Mouse (Mus musculus) myocyte (in vitro differentiated cells): ENCODE measurements around the gene Mamld1. TPM values are rescaled to one million over a fixed set of nuclear protein-coding genes. Genes with fewer than 3 reads are reported as not detected.
"Not testable (repeated sequence)": the region's sequence is repeated elsewhere in the genome, so short reads cannot be mapped to it uniquely, and the experiment has no call there.

Source experiments
- H3K27me3 ChIP-seq: one replicate; pipeline ENCODE4 v1.6.1; 2011; ENCODE audit not compliant: control insufficient read depth, insufficient read depth, insufficient read length
- H3K36me3 ChIP-seq: one replicate; pipeline ENCODE4 v1.6.1; 2011; ENCODE audit not compliant: control insufficient read depth, insufficient read depth
- H3K4me2 ChIP-seq: one replicate; pipeline ENCODE4 v1.6.1; 2011; ENCODE audit warnings: low read depth, control low read depth
- H3K4me3 ChIP-seq: one replicate; pipeline ENCODE4 v1.5.1; 2011; ENCODE audit warnings: mild to moderate bottlenecking, control low read depth, moderate library complexity
- H3K79me2 ChIP-seq: one replicate; pipeline ENCODE4 v1.6.1; 2011; ENCODE audit not compliant: control insufficient read depth, insufficient read depth
- H3ac ChIP-seq: one replicate; pipeline ENCODE4 v1.6.1; 2011; ENCODE audit not compliant: control insufficient read depth, insufficient read length
- CEBPB ChIP-seq: IDR thresholded peaks from 2 replicates; pipeline ENCODE4 v1.6.1; 2011; ENCODE audit warnings: mild to moderate bottlenecking, moderate library complexity; ENCODE audit not compliant: poor library complexity, insufficient read depth, severe bottlenecking
- E2F4 ChIP-seq: IDR thresholded peaks from one replicate; pipeline ENCODE4 v1.6.1; 2011; ENCODE audit warnings: mild to moderate bottlenecking, control low read depth, moderate library complexity; ENCODE audit not compliant: insufficient read depth
- MAX ChIP-seq: IDR thresholded peaks from one replicate; pipeline ENCODE4 v1.6.1; 2011; ENCODE audit warnings: low read depth, mild to moderate bottlenecking, control low read depth
- MYOD1 ChIP-seq, 3 experiments: IDR thresholded peaks; one replicate each; pipeline ENCODE4 v1.6.1; 2011; ENCODE audit warnings: control low read depth in 2 of 3, low read depth in 2 of 3, mild to moderate bottlenecking in 2 of 3, moderate library complexity in 1 of 3; ENCODE audit not compliant: insufficient read length in 2 of 3, control insufficient read depth in 1 of 3
- MYOG ChIP-seq, 3 experiments: IDR thresholded peaks; one replicate each; pipeline ENCODE4 v1.6.1; 2011; ENCODE audit warnings: control low read depth in 2 of 3, low read depth in 2 of 3, mild to moderate bottlenecking in 2 of 3; ENCODE audit not compliant: insufficient read length in 2 of 3, control insufficient read depth in 1 of 3, insufficient read depth in 1 of 3
- POLR2A ChIP-seq: IDR thresholded peaks from one replicate; pipeline ENCODE4 v1.6.1; 2011; ENCODE audit warnings: low read depth, mild to moderate bottlenecking, control low read depth, moderate library complexity; ENCODE audit not compliant: insufficient read length
- POLR2AphosphoS2 ChIP-seq: IDR thresholded peaks from one replicate; pipeline ENCODE4 v1.6.1; 2011; ENCODE audit warnings: low read depth, control low read depth; ENCODE audit not compliant: insufficient read length
- REST ChIP-seq: IDR thresholded peaks from one replicate; pipeline ENCODE4 v1.6.1; 2011; ENCODE audit warnings: mild to moderate bottlenecking, control low read depth, moderate library complexity; ENCODE audit not compliant: insufficient read depth, insufficient read length
- SRF ChIP-seq: IDR thresholded peaks from one replicate; pipeline ENCODE4 v1.6.1; 2011; ENCODE audit warnings: low read depth; ENCODE audit not compliant: control insufficient read depth, insufficient read length
- TCF12 ChIP-seq: IDR thresholded peaks from one replicate; pipeline ENCODE4 v1.6.1; 2011; ENCODE audit warnings: mild to moderate bottlenecking, control low read depth; ENCODE audit not compliant: poor library complexity, insufficient read depth, severe bottlenecking
- TCF3 ChIP-seq: IDR thresholded peaks from one replicate; pipeline ENCODE4 v1.6.1; 2011; ENCODE audit warnings: low read depth, control low read depth; ENCODE audit not compliant: insufficient read length
- USF1 ChIP-seq: IDR thresholded peaks from one replicate; pipeline ENCODE4 v1.6.1; 2011; ENCODE audit warnings: low read depth, mild to moderate bottlenecking, control low read depth, moderate library complexity
- polyA plus RNA-seq: library from polyadenylated mRNA; unstranded; fragments of >200 nt; fragmentation: generic; extraction: Trizol; gene quantifications from one replicate; pipeline ENCODE4 v1.2.1, GENCODE M21; 2012; ENCODE audit warnings: missing spikeins

The Mamld1 gene
- polyA plus RNA-seq, result 0.02 TPM

- H3K27me3 ChIP-seq, result peaks cover 18% of the 10 kb centered on the region
- TF ChIP-seq E2F4 (no peak), USF1 (no peak), TCF12 (no peak), TCF3 (no peak), POLR2A (no peak), SRF (no peak), REST (no peak), CEBPB (no peak), MYOD1 (IDR thresholded peaks at IDR 0.05; ENCODE audit: control insufficient read depth in 1 of 3, insufficient read length in 2 of 3, low read depth in 2 of 3) (no peak), POLR2AphosphoS2 (no peak), MAX (no peak), MYOG (IDR thresholded peaks at IDR 0.05; ENCODE audit: control insufficient read depth in 1 of 3, insufficient read depth in 1 of 3, insufficient read length in 2 of 3, low read depth in 2 of 3) (no peak)
- no peak within 1 kb of the TSS for H3ac ChIP-seq
- H3K79me2 ChIP-seq, result no peaks in the 10 kb centered on the region
- no peak within 1 kb of the TSS for H3K4me3 ChIP-seq
- no peaks in the 10 kb centered on the region for H3K36me3 ChIP-seq
- H3K4me2 ChIP-seq, result no peak within 1 kb of the TSS
Observed at GRCm38 (mm10) chrX:71049864-71050576, at the start of gene Mamld1. Mamld1 (plus strand) TSS chrX:71050256.

GRCm38 (mm10) chrX:71024718-71025117 is 25.3 kb upstream of the Mamld1 start:
- Histone ChIP-seq H3K36me3 (no peaks in the 10 kb centered on the region), H3ac (no peak overlapping the region), H3K4me2 (no peak overlapping the region), H3K4me3 (no peak overlapping the region), H3K79me2 (no peaks in the 10 kb centered on the region), H3K27me3 (no peaks in the 10 kb centered on the region)
- no peak for TF ChIP-seq CEBPB
- TF ChIP-seq MAX, result no peak
- TF ChIP-seq E2F4, result no peak
- no peak for TF ChIP-seq POLR2A
- no peak for TF ChIP-seq TCF3
- TF ChIP-seq REST, result no peak
- no peak for TF ChIP-seq MYOG (IDR thresholded peaks at IDR 0.05; ENCODE audit: control insufficient read depth in 1 of 3, insufficient read depth in 1 of 3, insufficient read length in 2 of 3, low read depth in 2 of 3)
- no peak for TF ChIP-seq TCF12

GRCm38 (mm10) chrX:71028007-71028406 is 22.0 kb upstream of the Mamld1 start:
- H3K4me3 ChIP-seq, result no peak overlapping the region
- no peaks in the 10 kb centered on the region for H3K36me3 ChIP-seq
- H3K4me2 ChIP-seq, result no peak overlapping the region
- no peaks in the 10 kb centered on the region for H3K27me3 ChIP-seq
- H3K79me2 ChIP-seq, result no peaks in the 10 kb centered on the region
- no peak overlapping the region for H3ac ChIP-seq
- TF ChIP-seq MYOG (IDR thresholded peaks at IDR 0.05; ENCODE audit: control insufficient read depth in 1 of 3, insufficient read depth in 1 of 3, insufficient read length in 2 of 3, low read depth in 2 of 3), result no peak
- TF ChIP-seq POLR2AphosphoS2, result no peak
- TF ChIP-seq USF1, result no peak
- no peak for TF ChIP-seq E2F4
- no peak for TF ChIP-seq REST
- no peak for TF ChIP-seq POLR2A
- no peak for TF ChIP-seq TCF12

- not testable (repeated sequence) for H3ac ChIP-seq, H3K4me2 ChIP-seq, H3K4me3 ChIP-seq, H3K36me3 ChIP-seq, H3K79me2 ChIP-seq, H3K27me3 ChIP-seq
Observed at GRCm38 (mm10) chrX:71028976-71029375, 21.1 kb upstream of the Mamld1 start.

- no peak overlapping the region for H3ac ChIP-seq
- no peak overlapping the region for H3K4me2 ChIP-seq
- no peak overlapping the region for H3K4me3 ChIP-seq
- no peak for TF ChIP-seq TCF3
- no peak for TF ChIP-seq SRF
- no peak for TF ChIP-seq TCF12
- no peak for TF ChIP-seq POLR2AphosphoS2
- TF ChIP-seq E2F4, result no peak
- no peak for TF ChIP-seq CEBPB
- TF ChIP-seq MYOG (IDR thresholded peaks at IDR 0.05; ENCODE audit: control insufficient read depth in 1 of 3, insufficient read depth in 1 of 3, insufficient read length in 2 of 3, low read depth in 2 of 3), result no peak
- TF ChIP-seq MAX, result no peak
- no peak for TF ChIP-seq MYOD1 (IDR thresholded peaks at IDR 0.05; ENCODE audit: control insufficient read depth in 1 of 3, insufficient read length in 2 of 3, low read depth in 2 of 3)
- no peak for TF ChIP-seq USF1
- no peak for TF ChIP-seq POLR2A
- peaks cover 18% of the 10 kb centered on the region for H3K27me3 ChIP-seq
- H3K36me3 ChIP-seq, result no peaks in the 10 kb centered on the region
- no peaks in the 10 kb centered on the region for H3K79me2 ChIP-seq
Observed at GRCm38 (mm10) chrX:71050677-71051311, 738 bp downstream of the Mamld1 start.
